Mouse (Mus musculus) embryo, embryonic 9.5 days (tissue): Measurements from ENCODE around the gene Rassf3.

Experiments used
- DNase-seq: peaks from one replicate; pipeline ENCODE4 v3.0.0-alpha.2; 2017; ENCODE audit errors: extremely low spot score

Rassf3 gene

GRCm38 (mm10) chr10:121403104-121403503 lies 73.0 kb downstream of the Rassf3 start:
- DNase-seq, result no peak

- DNase-seq, result no peak
These were observed 75.1 kb downstream of the Rassf3 start for GRCm38 (mm10) chr10:121401005-121401404.

- DNase-seq, result no peak
These were observed 77.5 kb downstream of the Rassf3 start for GRCm38 (mm10) chr10:121398599-121398998.

- no peak for DNase-seq
These were observed 80.5 kb downstream of the Rassf3 start for GRCm38 (mm10) chr10:121395542-121396176.

- DNase-seq, result no peak
These were observed 81.3 kb downstream of the Rassf3 start for GRCm38 (mm10) chr10:121394789-121395325.

GRCm38 (mm10) chr10:121394270-121394669 lies 81.9 kb downstream of the Rassf3 start:
- no peak for DNase-seq

- no peak for DNase-seq
These were observed 84.2 kb downstream of the Rassf3 start for GRCm38 (mm10) chr10:121391901-121392300.

- DNase-seq, result no peak
These were observed 85.5 kb downstream of the Rassf3 start for GRCm38 (mm10) chr10:121390602-121391001.

GRCm38 (mm10) chr10:121386347-121386746 lies 89.8 kb downstream of the Rassf3 start:
- DNase-seq, result no peak

- no peak for DNase-seq
These were observed 90.5 kb downstream of the Rassf3 start for GRCm38 (mm10) chr10:121385695-121386094.

GRCm38 (mm10) chr10:121384710-121385109 lies 91.4 kb downstream of the Rassf3 start:
- DNase-seq, result no peak

GRCm38 (mm10) chr10:121381280-121381679 lies 94.9 kb downstream of the Rassf3 start:
- no peak for DNase-seq

GRCm38 (mm10) chr10:121379387-121379786 lies 96.8 kb downstream of the Rassf3 start:
- DNase-seq, result no peak

- DNase-seq, result no peak
These were observed 99.4 kb downstream of the Rassf3 start for GRCm38 (mm10) chr10:121376530-121377271.

GRCm38 (mm10) chr10:121375649-121376493 lies 100.3 kb downstream of the Rassf3 start:
- no peak for DNase-seq

GRCm38 (mm10) chr10:121374693-121375620 lies 101.2 kb downstream of the Rassf3 start:
- DNase-seq, result no peak

- DNase-seq, result no peak
These were observed 102.1 kb downstream of the Rassf3 start for GRCm38 (mm10) chr10:121374013-121374412.

GRCm38 (mm10) chr10:121370777-121371176 lies 105.4 kb downstream of the Rassf3 start:
- DNase-seq, result no peak

- no peak for DNase-seq
These were observed 107.2 kb downstream of the Rassf3 start for GRCm38 (mm10) chr10:121368783-121369465.

GRCm38 (mm10) chr10:121367780-121368179 lies 108.4 kb downstream of the Rassf3 start:
- DNase-seq, result no peak
